Mouse (Mus musculus) heart, embryonic 14.5 days (tissue): ENCODE measurements around the gene Arhgap40. TPM values are rescaled to one million over a fixed set of nuclear protein-coding genes. Genes with fewer than 3 reads are reported as not detected.

Experiments used
- ATAC-seq: fragments of 200-750 bp; cut with Nextera tagmentation; 2 replicates; pipeline ENCODE4 v1.8.0; 2017; ENCODE audit warnings: low read depth, moderate TSS enrichment; ENCODE audit not compliant: insufficient number of reproducible peaks, insufficient read depth, low FRiP score
- H3K27ac ChIP-seq, 2 experiments: fragments of 200-500 bp in 1 of 2; fragments of 300-500 bp in 1 of 2; sonication (generic) in 1 of 2; replicated peaks in 1 of 2; 2 replicates each; pipeline ENCODE4 v1.5.1; 2012 to 2014; ENCODE audit warnings: low read depth in 2 of 2, low read length in 2 of 2, control low read depth in 1 of 2, mild to moderate bottlenecking in 1 of 2, mixed read lengths in 1 of 2; ENCODE audit not compliant: control insufficient read depth in 1 of 2, insufficient read depth in 1 of 2
- H3K27me3 ChIP-seq: fragments of 300-500 bp; sonication (generic); 2 replicates; pipeline ENCODE4 v1.6.1; 2014; ENCODE audit warnings: mild to moderate bottlenecking, low read length, control low read depth; ENCODE audit not compliant: control insufficient read depth, insufficient read depth
- H3K36me3 ChIP-seq: fragments of 300-500 bp; sonication (generic); 2 replicates; pipeline ENCODE4 v1.6.1; 2014; ENCODE audit warnings: mild to moderate bottlenecking, control low read depth, low read length, mixed read lengths; ENCODE audit not compliant: control insufficient read depth, insufficient read depth
- H3K4me1 ChIP-seq, 2 experiments: fragments of 200-500 bp in 1 of 2; fragments of 300-500 bp in 1 of 2; sonication (generic) in 1 of 2; 2 replicates each; pipeline ENCODE4 v1.6.1; 2012 to 2014; ENCODE audit warnings: low read length in 2 of 2, control low read depth in 1 of 2, mixed read lengths in 1 of 2; ENCODE audit not compliant: control insufficient read depth in 2 of 2, insufficient read depth in 2 of 2
- H3K4me2 ChIP-seq: fragments of 300-500 bp; sonication (generic); 2 replicates; pipeline ENCODE4 v1.6.1; 2014; ENCODE audit warnings: mild to moderate bottlenecking, low read length
- H3K4me3 ChIP-seq, 2 experiments: fragments of 200-500 bp in 1 of 2; fragments of 300-500 bp in 1 of 2; sonication (generic) in 1 of 2; 2 replicates each; pipeline ENCODE4 v1.5.1; 2012 to 2014; ENCODE audit warnings: low read length in 2 of 2, mild to moderate bottlenecking in 2 of 2, control low read depth in 1 of 2, low read depth in 1 of 2, moderate library complexity in 1 of 2; ENCODE audit not compliant: control insufficient read depth in 1 of 2, insufficient read depth in 1 of 2
- H3K9ac ChIP-seq: fragments of 300-500 bp; sonication (generic); 2 replicates; pipeline ENCODE4 v1.6.1; 2014; ENCODE audit warnings: mild to moderate bottlenecking, low read length
- H3K9me3 ChIP-seq: fragments of 300-500 bp; sonication (generic); 2 replicates; pipeline ENCODE4 v1.6.1; 2016; ENCODE audit warnings: low read length, control low read depth; ENCODE audit not compliant: control insufficient read depth
- WGBS: fragments of 180-500 bp; shearing (Covaris S2); extraction: QIAGEN DNeasy Blood & Tissue Kit; methylation state at CpG from one replicate; pipeline ENCODE4 v1.1.7; 2014; 5-methylcytosine and 5-hydroxymethylcytosine counted together
- polyA plus RNA-seq: library from polyadenylated mRNA; unstranded; fragments of >200 nt; fragmentation: Nextera tagmentation; extraction: Ambion mirVana; gene quantifications from 2 replicates; pipeline ENCODE4 v1.2.1, GENCODE M21; 2014

Gene Arhgap40
- polyA plus RNA-seq, 1 experiment from 2014 or later, result 0.15 TPM

- ATAC-seq, result no peak
- peaks cover 0 to 8% of the 10 kb centered on the region in 2 experiments; a peak in 2 of 4 replicates for H3K4me1 ChIP-seq
- WGBS, result 79% methylated on average over 16 of the region's 16 CpGs
- no peak overlapping the region for H3K9ac ChIP-seq
- no peak overlapping the region for H3K4me3 ChIP-seq
- H3K27ac ChIP-seq, result no peak overlapping the region
- H3K27me3 ChIP-seq, result no peaks in the 10 kb centered on the region
- no peaks in the 10 kb centered on the region for H3K36me3 ChIP-seq
- H3K9me3 ChIP-seq, result no peaks in the 10 kb centered on the region
- no peak overlapping the region for H3K4me2 ChIP-seq
Observed at GRCm38 (mm10) chr2:158524129-158524860, 11.7 kb downstream of the Arhgap40 start.

GRCm38 (mm10) chr2:158534090-158534489 lies 21.5 kb downstream of the Arhgap40 start:
- Histone ChIP-seq H3K9me3 (peaks cover 2% of the 10 kb centered on the region; the same call in 1 of the 2 replicates), H3K9ac (no peak overlapping the region), H3K27me3 (no peaks in the 10 kb centered on the region), H3K4me2 (no peak overlapping the region), H3K36me3 (no peaks in the 10 kb centered on the region), H3K27ac (no peak overlapping the region), H3K4me3 (no peak overlapping the region), H3K4me1 (no peaks in the 10 kb centered on the region)
- ATAC-seq, result no peak
- WGBS, result 0% methylated on average over 4 of the region's 4 CpGs

DNA sequence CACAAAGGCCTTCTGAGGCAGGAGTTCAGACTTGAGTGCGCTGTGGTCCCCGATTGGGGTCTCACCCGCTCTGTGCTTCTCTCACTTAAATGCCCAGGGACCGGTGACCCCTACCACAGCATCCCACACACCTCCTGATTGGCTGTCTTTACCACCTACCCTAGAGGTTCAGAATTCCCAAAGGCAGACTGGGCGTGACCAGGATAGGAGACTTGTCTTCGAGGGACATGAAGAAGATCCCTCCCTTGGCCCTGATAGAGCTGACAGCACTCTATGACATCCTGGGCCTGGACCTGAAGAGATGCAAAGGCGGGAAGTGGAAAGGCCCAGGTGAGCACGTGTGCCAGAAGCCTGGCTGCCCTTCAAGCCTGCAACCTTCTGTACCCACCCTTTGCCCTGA lies 22.0 kb downstream of the Arhgap40 start:
- Histone ChIP-seq H3K9me3 (peaks cover 2% of the 10 kb centered on the region; the same call in 1 of the 2 replicates), H3K4me2 (no peak overlapping the region), H3K4me3 (no peak overlapping the region), H3K9ac (no peak overlapping the region), H3K4me1 (no peaks in the 10 kb centered on the region), H3K27ac (no peak overlapping the region), H3K36me3 (no peaks in the 10 kb centered on the region), H3K27me3 (no peaks in the 10 kb centered on the region)
- 73% methylated on average over 8 of the region's 8 CpGs for WGBS
- ATAC-seq, result no peak

DNA sequence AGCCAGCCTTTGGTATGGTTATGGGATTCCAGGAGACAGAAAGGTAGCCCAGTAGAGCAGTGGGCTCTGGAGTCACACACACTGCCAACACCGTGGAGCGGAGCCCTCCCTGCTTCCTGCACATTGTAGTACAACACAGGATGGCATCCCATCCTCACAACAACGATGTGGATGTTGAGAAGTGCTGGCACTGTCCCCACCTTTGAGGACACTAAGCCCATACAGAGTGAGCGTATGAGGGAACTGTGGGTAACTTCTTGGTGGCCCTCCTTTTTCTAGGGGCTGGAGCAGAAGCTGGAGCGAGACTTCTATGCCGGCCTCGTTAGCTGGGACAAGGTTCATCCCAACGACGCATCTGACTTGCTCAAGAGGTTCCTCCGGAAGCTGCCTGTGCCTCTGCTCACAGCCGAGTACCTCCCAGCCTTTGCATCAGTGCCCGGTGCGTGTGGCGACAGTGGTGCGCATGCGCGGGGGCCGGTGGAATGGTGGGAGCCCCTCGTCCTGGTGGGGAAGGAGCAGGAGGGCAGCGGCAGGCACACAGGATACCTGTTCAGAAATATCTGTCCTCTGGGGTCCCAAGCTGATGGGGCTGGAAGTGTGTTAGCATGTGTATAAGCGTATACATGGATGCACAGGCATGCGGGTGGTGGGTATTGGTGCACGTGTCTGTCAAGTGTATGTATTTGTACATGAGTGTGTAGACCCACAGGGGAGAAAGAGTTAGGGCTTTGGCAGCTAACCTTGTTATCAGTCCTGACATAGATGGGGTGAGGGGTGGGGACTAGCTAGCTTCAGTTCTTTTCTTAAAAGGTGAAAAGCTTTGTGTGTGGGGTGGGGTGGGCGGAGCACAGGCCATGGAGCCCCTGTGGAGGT lies 27.1 kb downstream of the Arhgap40 start:
- Histone ChIP-seq H3K9me3 (no peaks in the 10 kb centered on the region), H3K4me1 (no peaks in the 10 kb centered on the region), H3K9ac (no peak overlapping the region), H3K27ac (no peak overlapping the region), H3K36me3 (no peaks in the 10 kb centered on the region), H3K4me2 (peak overlapping the region; percentile 37), H3K4me3 (no peak overlapping the region), H3K27me3 (peaks cover 9% of the 10 kb centered on the region; the same call in 1 of the 2 replicates)
- no peak for ATAC-seq
- 43% methylated on average over 24 of the region's 24 CpGs for WGBS

DNA sequence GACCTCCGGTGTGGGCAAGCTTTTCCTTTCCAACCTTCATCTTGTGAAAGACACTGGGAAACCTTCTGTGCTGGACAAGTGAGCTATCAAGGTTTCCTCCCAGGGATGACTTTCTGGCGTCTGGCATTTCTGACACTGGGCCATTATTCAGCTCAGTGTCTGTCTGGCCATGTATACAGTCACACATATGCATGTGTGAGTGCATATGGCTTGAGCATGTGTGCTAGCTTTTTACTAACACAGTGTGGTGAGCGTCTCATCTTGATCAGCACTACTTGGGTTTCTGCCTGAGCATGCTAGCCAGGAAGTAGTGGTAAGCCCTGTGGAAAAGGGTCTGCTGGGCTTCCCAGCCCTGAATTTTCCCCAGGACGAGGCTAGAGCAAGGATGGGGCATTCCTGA lies 28.7 kb downstream of the Arhgap40 start:
- Histone ChIP-seq H3K36me3 (no peaks in the 10 kb centered on the region), H3K27me3 (peaks cover 9% of the 10 kb centered on the region; the same call in 1 of the 2 replicates), H3K4me3 (no peak overlapping the region), H3K9ac (no peak overlapping the region), H3K9me3 (no peaks in the 10 kb centered on the region), H3K4me2 (no peak overlapping the region), H3K4me1 (no peaks in the 10 kb centered on the region), H3K27ac (no peak overlapping the region)
- no peak for ATAC-seq
- WGBS, result 42% methylated on average over 4 of the region's 4 CpGs

GRCm38 (mm10) chr2:158545266-158545665 lies 32.7 kb downstream of the Arhgap40 start:
- Histone ChIP-seq H3K4me1 (peaks cover 0 to 2% of the 10 kb centered on the region in 2 experiments; a peak in 1 of 4 replicates), H3K4me2 (no peak overlapping the region), H3K27me3 (peaks cover 17% of the 10 kb centered on the region), H3K9me3 (no peaks in the 10 kb centered on the region), H3K4me3 (no peak overlapping the region), H3K9ac (no peak overlapping the region), H3K27ac (no peak overlapping the region), H3K36me3 (no peaks in the 10 kb centered on the region)
- WGBS, result 61% methylated on average over 2 of the region's 2 CpGs
- ATAC-seq, result no peak

GRCm38 (mm10) chr2:158546751-158547150 lies 34.2 kb downstream of the Arhgap40 start:
- Histone ChIP-seq H3K9me3 (no peaks in the 10 kb centered on the region), H3K4me3 (no peak overlapping the region), H3K9ac (no peak overlapping the region), H3K4me1 (peaks cover 0 to 2% of the 10 kb centered on the region in 2 experiments; a peak in 1 of 4 replicates), H3K4me2 (peak overlapping the region; percentile 41), H3K27ac (no peak overlapping the region), H3K36me3 (no peaks in the 10 kb centered on the region), H3K27me3 (peaks cover 26% of the 10 kb centered on the region)
- ATAC-seq, result no peak
- WGBS, result 5% methylated on average over 17 of the region's 17 CpGs
